Comparison of ENCODE assay signal across 8 mouse cellular contexts in the genomic region with DNA sequence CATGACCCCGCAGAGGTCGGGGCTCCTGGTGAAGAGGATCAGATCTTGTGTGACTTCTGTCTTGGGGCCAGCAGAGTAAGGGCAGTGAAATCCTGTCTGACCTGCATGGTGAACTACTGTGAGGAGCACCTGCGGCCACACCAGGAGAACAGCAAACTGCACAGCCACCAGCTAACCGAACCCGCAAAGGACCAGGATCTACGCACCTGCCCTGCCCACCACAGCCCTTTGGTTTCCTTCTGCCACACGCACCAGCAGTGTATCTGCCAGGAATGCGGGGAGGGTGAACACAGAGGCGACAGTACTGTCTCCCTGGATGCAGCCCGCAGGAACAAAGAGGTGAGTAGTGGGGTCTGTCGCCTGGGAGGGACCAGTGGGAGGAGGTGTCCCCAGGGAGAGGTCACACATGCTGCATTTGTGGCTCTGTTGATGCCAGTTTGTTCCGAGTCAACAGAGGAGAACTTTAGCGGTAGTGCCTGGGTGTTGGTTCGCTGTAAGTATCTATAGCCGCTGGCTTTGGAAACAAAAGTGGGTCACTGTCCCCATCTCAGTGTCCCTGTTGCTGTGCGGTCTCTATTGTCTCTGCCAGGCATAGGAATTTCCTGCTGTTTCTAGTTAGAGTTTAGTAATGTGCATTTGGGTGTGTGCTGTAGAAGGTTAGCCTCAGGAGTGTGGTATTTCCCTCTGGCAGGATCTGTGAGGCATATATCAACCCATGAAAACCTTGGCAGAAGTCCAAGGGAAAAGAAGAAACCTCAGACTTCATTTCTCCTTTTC. TPM values are rescaled to one million over a fixed set of nuclear protein-coding genes. Genes with fewer than 3 reads are reported as not detected.
DNase-seq lines count a peak whose midpoint lies in the region; ATAC-seq and TF ChIP-seq lines count a peak whose summit lies in the region.

No protein-coding gene starts in this region.

- DNase-seq in liver, adult 2 months (ENCODE audit: extremely low read depth, low read depth, low spot score), result no peak
- no peak for DNase-seq in liver
- peak; percentile 61 for DNase-seq in gastrocnemius, adult 2 months
- peak; percentile 44 for DNase-seq in hindbrain, postnatal 0 days (ENCODE audit: low spot score)
- peak; percentile 36 to 39 for DNase-seq in lung, adult 18-20 months
- no peak for DNase-seq in layer of hippocampus, adult 9-10 months (ENCODE audit: low spot score)

- H3K79me2 ChIP-seq in liver, adult 2 months (ENCODE audit: control insufficient read depth, insufficient read depth, low read length), result no peaks in the 10 kb centered on the region

- no peak for TF ChIP-seq POLR2A in liver, adult 2 months (IDR thresholded peaks at IDR 0.05; ENCODE audit: extremely low read depth, insufficient read depth, low read length)
- no peak for TF ChIP-seq POLR2A in bone marrow, adult 2 months (IDR thresholded peaks at IDR 0.05; ENCODE audit: borderline replicate concordance, control insufficient read depth, low read depth, low read length)

- intact Hi-C loops in gastrocnemius, adult 2 months (cut with DNase I), result no loop called here

- H3K9ac ChIP-seq in liver, adult 2 months (ENCODE audit: low read depth, low read length), result peak overlapping the region; percentile 48
- peak overlapping the region; percentile 14 for H3K9ac ChIP-seq in hindbrain, postnatal 0 days (replicated peaks; ENCODE audit: low read length)
- H3K9ac ChIP-seq in neural tube, embryonic 14.5 days (replicated peaks; ENCODE audit: low read depth, low read length), result peak overlapping the region; percentile 51

- H3K4me2 ChIP-seq in hindbrain, postnatal 0 days (ENCODE audit: low read depth, low read length), result peak overlapping the region; percentile 72
- H3K4me2 ChIP-seq in neural tube, embryonic 14.5 days (ENCODE audit: low read depth, low read length), result peak overlapping the region; percentile 78

- H3K4me1 ChIP-seq in liver, adult 2 months (ENCODE audit: control insufficient read depth, insufficient read depth, low read length), result 0 out of 2 replicates have a peak, but pooled peaks cover 2% of the 10 kb centered on the region
- peaks cover 2% of the 10 kb centered on the region; the same call in 1 of the 2 replicates for H3K4me1 ChIP-seq in bone marrow, adult 2 months (ENCODE audit: control insufficient read depth, insufficient read depth, low read length)
- peaks cover 8% of the 10 kb centered on the region; the same call in 1 of the 2 replicates for H3K4me1 ChIP-seq in hindbrain, postnatal 0 days (ENCODE audit: insufficient read depth, low read length)
- peaks cover 7% of the 10 kb centered on the region; the same call in 1 of the 2 replicates for H3K4me1 ChIP-seq in neural tube, embryonic 14.5 days (ENCODE audit: control insufficient read depth, insufficient read depth, low read length)

- no peaks in the 10 kb centered on the region for H3K9me3 ChIP-seq in hindbrain, postnatal 0 days (ENCODE audit: low read length)
- no peaks in the 10 kb centered on the region for H3K9me3 ChIP-seq in neural tube, embryonic 14.5 days (ENCODE audit: control insufficient read depth, low read length)

- ATAC-seq in hindbrain, postnatal 0 days, result peak; percentile 50; the same call in 1 of the 2 replicates
- peak; percentile 47 for ATAC-seq in neural tube, embryonic 14.5 days (ENCODE audit: low read depth)

- H3K36me3 ChIP-seq in liver, adult 2 months (ENCODE audit: control insufficient read depth, insufficient read depth, low read length), result no peaks in the 10 kb centered on the region
- no peaks in the 10 kb centered on the region for H3K36me3 ChIP-seq in hindbrain, postnatal 0 days (ENCODE audit: insufficient read depth, low read length)
- no peaks in the 10 kb centered on the region for H3K36me3 ChIP-seq in neural tube, embryonic 14.5 days (ENCODE audit: control insufficient read depth, insufficient read depth, low read length)

- WGBS in liver, adult 2 months, result 18% methylated on average over 16 of the region's 16 CpGs
- 1% methylated on average over 16 of the region's 16 CpGs for WGBS in bone marrow, adult 2 months
- 11% methylated on average over 16 of the region's 16 CpGs for WGBS in hindbrain, postnatal 0 days
- WGBS in neural tube, embryonic 14.5 days, result 15% methylated on average over 16 of the region's 16 CpGs

- no peaks in the 10 kb centered on the region for H3K27me3 ChIP-seq in liver, adult 2 months (ENCODE audit: control insufficient read depth, insufficient read depth, low read length)
- H3K27me3 ChIP-seq in hindbrain, postnatal 0 days (ENCODE audit: insufficient read depth, low read length), result no peaks in the 10 kb centered on the region
- no peaks in the 10 kb centered on the region for H3K27me3 ChIP-seq in neural tube, embryonic 14.5 days (ENCODE audit: control insufficient read depth, insufficient read depth, low read length)

- no peak for TF ChIP-seq CTCF in liver, adult 2 months (IDR thresholded peaks at IDR 0.05; ENCODE audit: low read depth, low read length)
- TF ChIP-seq CTCF in bone marrow, adult 2 months (IDR thresholded peaks at IDR 0.05; ENCODE audit: control insufficient read depth, insufficient read depth, low read length), result no peak
- no peak for TF ChIP-seq CTCF in gastrocnemius, adult 2 months (IDR thresholded peaks at IDR 0.05)
- no peak for TF ChIP-seq CTCF in hindbrain, postnatal 0 days (IDR thresholded peaks at IDR 0.05; ENCODE audit: low read depth)

- H3K27ac ChIP-seq in liver, adult 2 months (replicated peaks; ENCODE audit: insufficient read depth, low read depth, low read length), result no peak overlapping the region
- peak overlapping the region; percentile 74 for H3K27ac ChIP-seq in bone marrow, adult 2 months (ENCODE audit: control insufficient read depth, insufficient read depth, low read depth, low read length, poor library complexity)
- H3K27ac ChIP-seq in gastrocnemius, adult 2 months, result peak overlapping the region; percentile 94
- peak overlapping the region; percentile 11; the same call in 1 of the 2 replicates for H3K27ac ChIP-seq in hindbrain, postnatal 0 days
- H3K27ac ChIP-seq in neural tube, embryonic 14.5 days (ENCODE audit: low read depth, low read length), result peak overlapping the region; percentile 44; the same call in 1 of the 2 replicates

- peak overlapping the region; percentile 60 for H3K4me3 ChIP-seq in liver, adult 2 months (ENCODE audit: insufficient read depth, low read depth, low read length)
- H3K4me3 ChIP-seq in bone marrow, adult 2 months (replicated peaks; ENCODE audit: control insufficient read depth, low read depth, low read length), result peak overlapping the region; percentile 79
- H3K4me3 ChIP-seq in gastrocnemius, adult 2 months, result peak overlapping the region; percentile 96
- peak overlapping the region; percentile 37 for H3K4me3 ChIP-seq in hindbrain, postnatal 0 days (ENCODE audit: low read length)
- H3K4me3 ChIP-seq in neural tube, embryonic 14.5 days (ENCODE audit: low read depth, low read length), result peak overlapping the region; percentile 42

RNA-seq across cellular contexts. Expression of a gene that starts 0.8 kb away (rescaled TPM):
- total RNA-seq in liver, adult 2 months (2014; rRNA removed), result 0.18 and 0.27 TPM in 2 replicates
- 0.10 and 0.18 TPM in 2 replicates for polyA plus RNA-seq in liver, adult 2 months (2012; rRNA removed)
- 1.5 and 4.3 TPM in 2 replicates for polyA plus RNA-seq in bone marrow, adult 2 months (2011; ENCODE audit: insufficient read depth, insufficient read length, low replicate concordance, missing spikeins)
- 10 to 100 TPM; 34.8 to 38.4 TPM for total RNA-seq in gastrocnemius, adult 2 months (2021)
- total RNA-seq in hindbrain, postnatal 0 days (2014; rRNA removed), result 5.2 and 7.2 TPM in 2 replicates
- polyA plus RNA-seq in hindbrain, postnatal 0 days (2015; fragmentation: Nextera tagmentation; extraction: Ambion mirVana), result 5.5 and 6.1 TPM in 2 replicates
- 9.5 and 10.1 TPM in 2 replicates for polyA plus RNA-seq in neural tube, embryonic 14.5 days (2014; fragmentation: Nextera tagmentation; extraction: Ambion mirVana)

RNA-seq across cellular contexts. Expression of a gene that starts 26.0 kb away (rescaled TPM):
- total RNA-seq in liver, adult 2 months (2014; rRNA removed), result 0.13 TPM in 1 of 2 replicates, not detected in the other
- polyA plus RNA-seq in liver, adult 2 months (2012; rRNA removed), result not detected in 2 replicates
- polyA plus RNA-seq in bone marrow, adult 2 months (2011; ENCODE audit: insufficient read depth, insufficient read length, low replicate concordance, missing spikeins), result 0.79 and 2.5 TPM in 2 replicates
- total RNA-seq in gastrocnemius, adult 2 months (2021), result under 1 TPM; 0.33 to 0.45 TPM
- total RNA-seq in hindbrain, postnatal 0 days (2014; rRNA removed), result 0.36 and 0.37 TPM in 2 replicates
- 0.36 and 0.82 TPM in 2 replicates for polyA plus RNA-seq in hindbrain, postnatal 0 days (2015; fragmentation: Nextera tagmentation; extraction: Ambion mirVana)
- 0.16 and 0.19 TPM in 2 replicates for polyA plus RNA-seq in neural tube, embryonic 14.5 days (2014; fragmentation: Nextera tagmentation; extraction: Ambion mirVana)

RNA-seq across cellular contexts. Expression of a gene that starts 31.6 kb away (rescaled TPM):
- 0.07 and 0.18 TPM in 2 replicates for total RNA-seq in liver, adult 2 months (2014; rRNA removed)
- polyA plus RNA-seq in liver, adult 2 months (2012; rRNA removed), result not detected in 2 replicates
- 1.9 and 2.6 TPM in 2 replicates for polyA plus RNA-seq in bone marrow, adult 2 months (2011; ENCODE audit: insufficient read depth, insufficient read length, low replicate concordance, missing spikeins)
- 1 to 10 TPM; 1.3 to 1.4 TPM for total RNA-seq in gastrocnemius, adult 2 months (2021)
- 13.7 and 18.3 TPM in 2 replicates for total RNA-seq in hindbrain, postnatal 0 days (2014; rRNA removed)
- polyA plus RNA-seq in hindbrain, postnatal 0 days (2015; fragmentation: Nextera tagmentation; extraction: Ambion mirVana), result 14.8 and 17.8 TPM in 2 replicates
- 30.8 and 33.8 TPM in 2 replicates for polyA plus RNA-seq in neural tube, embryonic 14.5 days (2014; fragmentation: Nextera tagmentation; extraction: Ambion mirVana)

RNA-seq across cellular contexts. Expression of a gene that starts 58.4 kb away (rescaled TPM):
- 23.8 and 31.0 TPM in 2 replicates for total RNA-seq in liver, adult 2 months (2014; rRNA removed)
- polyA plus RNA-seq in liver, adult 2 months (2012; rRNA removed), result 10.1 and 12.1 TPM in 2 replicates
- polyA plus RNA-seq in bone marrow, adult 2 months (2011; ENCODE audit: insufficient read depth, insufficient read length, low replicate concordance, missing spikeins), result 6.4 and 11.0 TPM in 2 replicates
- 1 to 10 TPM; 4.5 to 7.6 TPM for total RNA-seq in gastrocnemius, adult 2 months (2021)
- total RNA-seq in hindbrain, postnatal 0 days (2014; rRNA removed), result 26.7 and 27.5 TPM in 2 replicates
- polyA plus RNA-seq in hindbrain, postnatal 0 days (2015; fragmentation: Nextera tagmentation; extraction: Ambion mirVana), result 41.5 and 42.6 TPM in 2 replicates
- polyA plus RNA-seq in neural tube, embryonic 14.5 days (2014; fragmentation: Nextera tagmentation; extraction: Ambion mirVana), result 45.3 and 45.6 TPM in 2 replicates

Comparison
In these comparisons a context has a peak if more than half of its experiments do, and no peak if none do; other contexts are left out.
1. DNase-seq: peak in gastrocnemius, adult 2 months (single experiment), hindbrain, postnatal 0 days (single experiment) and lung, adult 18-20 months (2 of 2); none in liver, adult 2 months (single experiment), liver (single experiment) and layer of hippocampus, adult 9-10 months (single experiment).
2. H3K4me3 ChIP-seq: peak in every context shown above with its lines; median percentile 96 in gastrocnemius, adult 2 months; 79 in bone marrow, adult 2 months; 60 in liver, adult 2 months; 42 in neural tube, embryonic 14.5 days; 37 in hindbrain, postnatal 0 days.
3. Peak in every context shown above with its lines, with median percentiles within 50 percentile points of each other: H3K9ac ChIP-seq.